Mouse (Mus musculus) neural tube, embryonic 12.5 days (tissue): ENCODE measurements around the gene Dtnb. TPM values are rescaled to one million over a fixed set of nuclear protein-coding genes. Genes with fewer than 3 reads are reported as not detected.

Experiments used
- ATAC-seq: fragments of 200-750 bp; cut with Nextera tagmentation; 2 replicates; pipeline ENCODE4 v1.8.0; 2017; ENCODE audit warnings: low read depth, mild to moderate bottlenecking, moderate TSS enrichment, moderate library complexity; ENCODE audit not compliant: low FRiP score
- H3K27ac ChIP-seq: fragments of 300-500 bp; sonication (generic); 2 replicates; pipeline ENCODE4 v1.5.1; 2016
- H3K27me3 ChIP-seq: fragments of 300-500 bp; sonication (generic); replicated peaks from 2 replicates; pipeline ENCODE4 v1.6.1; 2016; ENCODE audit warnings: mild to moderate bottlenecking
- H3K36me3 ChIP-seq: fragments of 300-500 bp; sonication (generic); 2 replicates; pipeline ENCODE4 v1.6.1; 2016; ENCODE audit warnings: mild to moderate bottlenecking
- H3K4me1 ChIP-seq: fragments of 300-500 bp; sonication (generic); 2 replicates; pipeline ENCODE4 v1.6.1; 2016
- H3K4me2 ChIP-seq: fragments of 300-500 bp; sonication (generic); replicated peaks from 2 replicates; pipeline ENCODE4 v1.6.1; 2016; ENCODE audit warnings: mild to moderate bottlenecking
- H3K4me3 ChIP-seq: fragments of 300-500 bp; sonication (generic); 2 replicates; pipeline ENCODE4 v1.5.1; 2016
- H3K9ac ChIP-seq: fragments of 300-500 bp; sonication (generic); 2 replicates; pipeline ENCODE4 v1.6.1; 2016; ENCODE audit warnings: mild to moderate bottlenecking
- H3K9me3 ChIP-seq: fragments of 300-500 bp; sonication (generic); 2 replicates; pipeline ENCODE4 v1.6.1; 2016; ENCODE audit warnings: mild to moderate bottlenecking
- WGBS: fragments of 180-500 bp; shearing (Covaris S2); methylation state at CpG from one replicate; pipeline ENCODE4 v1.1.7; 2016; 5-methylcytosine and 5-hydroxymethylcytosine counted together
- polyA plus RNA-seq: library from polyadenylated mRNA; unstranded; fragments of >200 nt; fragmentation: Nextera tagmentation; extraction: Ambion mirVana; gene quantifications from 2 replicates; pipeline ENCODE4 v1.2.1, GENCODE M21; 2016

Dtnb gene
- polyA plus RNA-seq, 1 experiment from 2014 or later = 45.0 TPM

- Histone ChIP-seq H3K4me2 (no peak overlapping the region), H3K9ac (no peak overlapping the region), H3K27ac (no peak overlapping the region), H3K9me3 (no peaks in the 10 kb centered on the region), H3K4me1 (no peaks in the 10 kb centered on the region), H3K36me3 (no peaks in the 10 kb centered on the region), H3K27me3 (no peaks in the 10 kb centered on the region), H3K4me3 (no peak overlapping the region)
- ATAC-seq = no peak
- WGBS = 82% methylated on average over 7 of the region's 7 CpGs
Observed at GRCm38 (mm10) chr12:3745432-3746105, 173.4 kb downstream of the Dtnb start.

- no peaks in the 10 kb centered on the region; the same call in 1 of the 2 replicates for H3K36me3 ChIP-seq
- no peak for ATAC-seq
- H3K27ac ChIP-seq = no peak overlapping the region
- H3K9ac ChIP-seq = no peak overlapping the region
- H3K4me1 ChIP-seq = no peaks in the 10 kb centered on the region
- H3K9me3 ChIP-seq = no peaks in the 10 kb centered on the region
- no peak overlapping the region for H3K4me3 ChIP-seq
- H3K4me2 ChIP-seq = no peak overlapping the region
- WGBS = 91% methylated on average over 3 of the region's 3 CpGs
- H3K27me3 ChIP-seq = no peaks in the 10 kb centered on the region
Observed at GRCm38 (mm10) chr12:3746369-3746768, 174.2 kb downstream of the Dtnb start.

- WGBS = 86% methylated on average over 4 of the region's 4 CpGs
- no peaks in the 10 kb centered on the region for H3K27me3 ChIP-seq
Observed at GRCm38 (mm10) chr12:3747583-3747982, 175.4 kb downstream of the Dtnb start.

GRCm38 (mm10) chr12:3755522-3755921 lies 183.3 kb downstream of the Dtnb start:
- no peak overlapping the region for H3K27ac ChIP-seq
- no peaks in the 10 kb centered on the region for H3K4me1 ChIP-seq
- WGBS = 81% methylated on average over 6 of the region's 6 CpGs
- H3K36me3 ChIP-seq = no peaks in the 10 kb centered on the region; the same call in 1 of the 2 replicates
- H3K27me3 ChIP-seq = no peaks in the 10 kb centered on the region
- no peak overlapping the region for H3K4me3 ChIP-seq
- H3K4me2 ChIP-seq = no peak overlapping the region
- no peak overlapping the region for H3K9ac ChIP-seq
- no peaks in the 10 kb centered on the region for H3K9me3 ChIP-seq
- no peak for ATAC-seq

More at GRCm38 (mm10) chr12:3747583-3747982, 175.4 kb downstream of the Dtnb start:
- Histone ChIP-seq H3K9me3 (no peaks in the 10 kb centered on the region), H3K9ac (no peak overlapping the region), H3K4me1 (no peaks in the 10 kb centered on the region), H3K4me3 (no peak overlapping the region), H3K4me2 (no peak overlapping the region), H3K36me3 (no peaks in the 10 kb centered on the region; the same call in 1 of the 2 replicates), H3K27ac (no peak overlapping the region)
- ATAC-seq = no peak

DNA sequence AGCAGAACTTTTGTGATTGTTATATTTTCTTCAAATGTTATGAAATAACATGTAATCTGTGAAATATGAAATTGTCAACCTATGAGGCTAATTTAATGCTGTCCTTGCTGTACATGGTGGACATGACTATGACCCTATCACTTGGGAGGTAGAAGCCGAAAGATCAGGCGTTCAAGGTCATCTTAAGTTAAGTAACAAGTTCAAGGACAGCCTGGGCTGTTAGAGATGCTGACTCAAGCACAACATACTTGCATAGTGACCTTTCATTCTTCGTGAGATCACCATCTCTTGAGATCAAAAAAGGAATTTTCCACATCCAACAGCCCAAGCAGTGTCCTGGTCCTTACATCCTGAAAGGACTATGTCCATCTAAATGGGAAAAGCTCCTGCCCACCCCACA lies 184.0 kb downstream of the Dtnb start:
- no peak overlapping the region for H3K4me2 ChIP-seq
- no peaks in the 10 kb centered on the region for H3K4me1 ChIP-seq
- WGBS = 94% methylated on average over 3 of the region's 3 CpGs

DNA sequence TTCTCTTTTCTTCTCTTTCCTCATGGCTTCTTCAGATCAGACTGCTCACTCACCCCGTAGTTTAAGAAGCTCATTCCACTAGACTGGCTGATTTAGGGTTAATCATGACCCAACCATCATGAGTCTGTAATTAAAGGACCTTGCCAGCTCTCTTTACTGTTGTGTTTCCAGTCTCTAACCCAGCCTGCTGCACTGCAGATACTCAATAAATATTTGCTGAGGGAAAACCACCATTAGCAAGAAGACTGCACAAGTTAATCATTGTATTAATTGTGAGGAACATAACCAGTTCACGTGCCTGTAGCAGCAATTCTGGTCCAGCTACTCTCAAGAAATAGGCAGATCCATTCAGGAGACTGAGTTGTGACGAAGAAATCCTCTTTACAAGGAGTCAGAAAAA lies 185.9 kb downstream of the Dtnb start:
- H3K36me3 ChIP-seq = no peaks in the 10 kb centered on the region
- no peak overlapping the region for H3K9ac ChIP-seq
- H3K27ac ChIP-seq = no peak overlapping the region
- H3K4me3 ChIP-seq = no peak overlapping the region
- H3K4me1 ChIP-seq = no peaks in the 10 kb centered on the region
- H3K27me3 ChIP-seq = no peaks in the 10 kb centered on the region
- no peak overlapping the region for H3K4me2 ChIP-seq
- no peak for ATAC-seq
- no peaks in the 10 kb centered on the region for H3K9me3 ChIP-seq
- 85% methylated on average over 3 of the region's 3 CpGs for WGBS

More for the DNA sequence above, 184.0 kb downstream of the Dtnb start:
- Histone ChIP-seq H3K9ac (no peak overlapping the region), H3K9me3 (no peaks in the 10 kb centered on the region), H3K27me3 (no peaks in the 10 kb centered on the region), H3K4me3 (no peak overlapping the region), H3K27ac (no peak overlapping the region), H3K36me3 (no peaks in the 10 kb centered on the region; the same call in 1 of the 2 replicates)
- ATAC-seq = no peak

DNA sequence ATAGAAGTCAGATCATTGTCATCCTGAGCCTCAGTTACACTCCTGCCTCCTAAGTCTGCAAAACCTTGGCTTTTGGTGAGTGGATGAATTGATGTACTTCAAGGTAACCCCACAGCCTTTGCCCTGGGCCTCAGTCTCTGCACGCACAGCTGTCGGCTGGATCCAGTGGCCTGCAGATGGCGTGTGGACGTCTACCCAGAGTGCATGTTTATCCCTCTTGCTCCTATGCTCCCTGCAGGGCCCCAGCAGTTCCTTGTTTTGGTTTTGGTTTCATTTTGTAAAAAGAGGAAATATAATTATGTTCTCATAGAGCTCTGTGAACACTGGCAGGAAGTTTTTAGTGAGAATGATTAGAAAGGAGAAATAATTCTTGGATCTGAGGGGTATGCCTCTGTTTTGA lies 187.2 kb downstream of the Dtnb start:
- Histone ChIP-seq H3K27me3 (no peaks in the 10 kb centered on the region), H3K9ac (no peak overlapping the region), H3K4me3 (no peak overlapping the region), H3K4me1 (no peaks in the 10 kb centered on the region), H3K4me2 (no peak overlapping the region), H3K36me3 (no peaks in the 10 kb centered on the region), H3K9me3 (no peaks in the 10 kb centered on the region), H3K27ac (no peak overlapping the region)
- no peak for ATAC-seq
- WGBS = 57% methylated on average over 4 of the region's 4 CpGs

- H3K27me3 ChIP-seq = no peaks in the 10 kb centered on the region
- H3K27ac ChIP-seq = no peak overlapping the region
- no peak overlapping the region for H3K9ac ChIP-seq
- H3K36me3 ChIP-seq = no peaks in the 10 kb centered on the region
- 75% methylated on average over 4 of the region's 4 CpGs for WGBS
- no peak for ATAC-seq
- no peak overlapping the region for H3K4me2 ChIP-seq
- H3K4me1 ChIP-seq = no peaks in the 10 kb centered on the region
- no peaks in the 10 kb centered on the region for H3K9me3 ChIP-seq
- H3K4me3 ChIP-seq = no peak overlapping the region
Observed at GRCm38 (mm10) chr12:3760876-3761590, 188.9 kb downstream of the Dtnb start.

- Histone ChIP-seq H3K4me3 (no peak overlapping the region), H3K9me3 (no peaks in the 10 kb centered on the region), H3K4me2 (no peak overlapping the region), H3K4me1 (no peaks in the 10 kb centered on the region), H3K9ac (no peak overlapping the region), H3K36me3 (no peaks in the 10 kb centered on the region), H3K27me3 (no peaks in the 10 kb centered on the region), H3K27ac (no peak overlapping the region)
- 83% methylated on average over 6 of the region's 6 CpGs for WGBS
- ATAC-seq = no peak
Observed at GRCm38 (mm10) chr12:3761591-3762295, 189.6 kb downstream of the Dtnb start.

DNA sequence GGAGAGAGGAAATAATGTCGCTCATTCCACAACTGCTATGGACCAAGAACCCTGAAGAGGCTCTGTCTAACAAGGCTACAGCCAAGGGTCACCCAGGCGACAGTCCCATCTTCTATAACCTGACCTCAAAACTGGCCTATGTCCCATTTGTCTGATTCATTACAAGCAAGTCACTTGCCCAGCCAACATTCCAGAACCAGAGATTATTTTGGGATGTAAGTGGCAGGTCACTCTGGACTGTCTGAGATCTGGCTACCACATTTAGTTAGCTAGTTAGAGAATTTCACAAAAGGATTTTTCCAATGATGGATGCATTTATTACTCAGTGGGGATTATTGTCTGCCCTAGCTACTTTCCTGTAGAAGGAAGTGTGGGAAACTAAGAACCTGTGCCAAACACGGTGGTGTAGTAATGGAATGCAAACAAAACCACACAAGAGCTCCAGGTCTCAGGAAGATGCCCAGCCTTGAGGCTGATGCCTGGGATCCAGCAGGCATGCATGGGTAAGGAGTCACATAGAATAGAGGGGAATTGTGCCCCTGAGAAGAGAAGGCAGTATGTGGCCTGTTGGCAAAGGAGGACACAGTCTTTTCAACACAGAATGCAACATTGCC lies 192.1 kb downstream of the Dtnb start:
- H3K4me1 ChIP-seq = no peaks in the 10 kb centered on the region
- no peak overlapping the region for H3K9ac ChIP-seq
- WGBS = 84% methylated on average over 3 of the region's 3 CpGs
- H3K9me3 ChIP-seq = no peaks in the 10 kb centered on the region
- H3K36me3 ChIP-seq = no peaks in the 10 kb centered on the region
- H3K27ac ChIP-seq = no peak overlapping the region
- no peaks in the 10 kb centered on the region for H3K27me3 ChIP-seq
- H3K4me3 ChIP-seq = no peak overlapping the region
- ATAC-seq = no peak
- H3K4me2 ChIP-seq = no peak overlapping the region

DNA sequence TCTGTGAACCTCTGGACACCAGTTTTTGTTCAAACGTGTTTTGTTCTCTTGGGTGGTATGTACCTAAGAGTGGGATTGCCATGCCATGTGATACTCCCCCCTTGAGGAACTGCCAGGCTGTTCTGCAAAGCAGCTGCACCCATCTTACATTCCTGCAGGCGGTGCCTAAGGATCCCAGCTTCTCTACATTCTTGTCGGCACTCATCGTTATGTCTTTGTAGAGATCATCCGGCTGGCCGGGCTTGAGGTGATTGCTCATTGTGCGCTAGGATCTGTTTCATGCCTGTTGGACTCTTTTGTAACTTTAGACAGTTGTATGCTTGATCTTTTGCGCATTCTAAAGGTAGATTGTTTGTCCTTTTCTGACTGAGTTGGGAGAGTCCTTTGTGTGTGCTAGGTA lies 195.2 kb downstream of the Dtnb start:
- Histone ChIP-seq H3K4me1 (no peaks in the 10 kb centered on the region), H3K4me3 (no peak overlapping the region), H3K36me3 (no peaks in the 10 kb centered on the region), H3K9ac (no peak overlapping the region), H3K27ac (no peak overlapping the region), H3K27me3 (no peaks in the 10 kb centered on the region), H3K9me3 (no peaks in the 10 kb centered on the region), H3K4me2 (no peak overlapping the region)
- WGBS = 42% methylated on average over 8 of the region's 8 CpGs
- ATAC-seq = no peak

GRCm38 (mm10) chr12:3768391-3768790 lies 196.2 kb downstream of the Dtnb start:
- H3K4me1 ChIP-seq = no peaks in the 10 kb centered on the region
- WGBS = 89% methylated on average over 4 of the region's 4 CpGs
- H3K9me3 ChIP-seq = no peaks in the 10 kb centered on the region
- no peak overlapping the region for H3K4me2 ChIP-seq
- no peak overlapping the region for H3K9ac ChIP-seq
- no peak for ATAC-seq
- H3K27me3 ChIP-seq = no peaks in the 10 kb centered on the region
- H3K27ac ChIP-seq = no peak overlapping the region
- H3K4me3 ChIP-seq = no peak overlapping the region
- H3K36me3 ChIP-seq = peaks cover 10% of the 10 kb centered on the region; the same call in 1 of the 2 replicates
